7 mouse cellular contexts compared by ENCODE assay signal in genomic region chr1:66700693-66701575, GRCm38 (mm10). TPM values are rescaled to one million over a fixed set of nuclear protein-coding genes. Genes with fewer than 3 reads are reported as not detected.
DNase-seq lines count a peak whose midpoint lies in the region; ATAC-seq lines count a peak whose summit lies in the region.

Gene Rpe (plus strand): TSS chr1:66700831.

- DNase-seq in adrenal gland, adult 2 months: peak; percentile 95
- DNase-seq in embryo, embryonic 11.5 days (ENCODE audit: low read depth, low spot score): peak; percentile 87
- DNase-seq in gastrocnemius, postnatal 4 days (ENCODE audit: low spot score in 2 of 2): peak; percentile 87 to 93
- DNase-seq in left cerebral cortex, postnatal 36 days (ENCODE audit: low spot score in 2 of 2): peak; percentile 91
- peak; percentile 99 for DNase-seq in midbrain, embryonic 11.5 days (ENCODE audit: low spot score, missing footprints)
- peak; percentile 92 for DNase-seq in skeletal muscle tissue, adult 2 months (ENCODE audit: low read depth, low spot score)

- H3K4me2 ChIP-seq in intestine, embryonic 16.5 days (ENCODE audit: low read depth, low read length): peak within 1 kb of the TSS; percentile 59
- peak within 1 kb of the TSS; percentile 46 for H3K4me2 ChIP-seq in midbrain, embryonic 11.5 days

- no peaks in the 10 kb centered on the region for H3K9me3 ChIP-seq in intestine, embryonic 16.5 days (ENCODE audit: control insufficient read depth, low read length)
- H3K9me3 ChIP-seq in midbrain, embryonic 11.5 days (ENCODE audit: control insufficient read depth, low read length): no peaks in the 10 kb centered on the region

- H3K27me3 ChIP-seq in intestine, embryonic 16.5 days (replicated peaks; ENCODE audit: control insufficient read depth, insufficient read depth, low read length): no peaks in the 10 kb centered on the region
- no peaks in the 10 kb centered on the region for H3K27me3 ChIP-seq in midbrain, embryonic 11.5 days (ENCODE audit: control insufficient read depth, insufficient read depth, low read length)

- intact Hi-C loops in left cerebral cortex, postnatal 36 days (cut with DNase I): loop anchor here (5.0 kb wide), 1 partner anchor 116 kb away; the partner anchor contains the start of gene Kansl1l

- H3K9ac ChIP-seq in intestine, embryonic 16.5 days (ENCODE audit: low read depth, low read length): peak within 1 kb of the TSS; percentile 90
- H3K9ac ChIP-seq in midbrain, embryonic 11.5 days (ENCODE audit: low read length): peak within 1 kb of the TSS; percentile 79

- H3K4me1 ChIP-seq in intestine, embryonic 16.5 days (ENCODE audit: control insufficient read depth, insufficient read depth, low read length): peaks cover 17% of the 10 kb centered on the region
- H3K4me1 ChIP-seq in midbrain, embryonic 11.5 days (ENCODE audit: control insufficient read depth, insufficient read depth, low read length): peaks cover 5% of the 10 kb centered on the region

- whole genome bisulfite sequencing in intestine, embryonic 16.5 days: under 1% methylated on average over 73 of the region's 73 CpGs
- WGBS in midbrain, embryonic 11.5 days: under 1% methylated on average over 73 of the region's 73 CpGs

- peak within 1 kb of the TSS; percentile 89 for H3K4me3 ChIP-seq in intestine, embryonic 16.5 days (ENCODE audit: low read length)
- peak within 1 kb of the TSS; percentile 85 for H3K4me3 ChIP-seq in midbrain, embryonic 11.5 days (ENCODE audit: low read depth, low read length)

- ATAC-seq in intestine, embryonic 16.5 days: peak; percentile 99
- peak; percentile 100 for ATAC-seq in midbrain, embryonic 11.5 days (ENCODE audit: low FRiP score)

- peak within 1 kb of the TSS; percentile 74 for H3K27ac ChIP-seq in intestine, embryonic 16.5 days (ENCODE audit: low read length)
- peak within 1 kb of the TSS; percentile 35; the same call in 1 of the 2 replicates for H3K27ac ChIP-seq in midbrain, embryonic 11.5 days (ENCODE audit: low read depth, low read length)

- H3K36me3 ChIP-seq in intestine, embryonic 16.5 days (ENCODE audit: control insufficient read depth, insufficient read depth, low read length): no peaks in the 10 kb centered on the region
- H3K36me3 ChIP-seq in midbrain, embryonic 11.5 days (ENCODE audit: control insufficient read depth, insufficient read depth, low read length): no peaks in the 10 kb centered on the region

RNA-seq across cellular contexts. Expression of gene Rpe, which starts in this region (rescaled TPM):
- 10 to 100 TPM; 74.5 to 81.4 TPM for total RNA-seq in adrenal gland, adult 2 months (2021)
- 25.7 and 26.0 TPM in 2 replicates for polyA plus RNA-seq in adrenal gland, adult 2 months (2012; rRNA removed)
- 10 to 100 TPM; 14.5 to 16.1 TPM for total RNA-seq in gastrocnemius, postnatal 4 days (2021)
- 69.9 and 74.8 TPM in 2 replicates for polyA plus RNA-seq in intestine, embryonic 16.5 days (2015; fragmentation: Nextera tagmentation; extraction: Ambion mirVana)
- total RNA-seq in left cerebral cortex, postnatal 36 days (2021): 10 to 100 TPM; 31.4 to 32.4 TPM
- polyA plus RNA-seq in midbrain, embryonic 11.5 days (2014; fragmentation: Nextera tagmentation; extraction: Ambion mirVana): 60.6 and 62.6 TPM in 2 replicates

Comparison
In these comparisons a context has a peak if more than half of its experiments do, and no peak if none do; other contexts are left out.
1. Peak in every context shown above with its lines: DNase-seq, ATAC-seq, H3K4me3 ChIP-seq and H3K27ac ChIP-seq.